Mouse (Mus musculus): ENCODE measurements at regions not wholly inside any gene's neighbourhood (a gene's known extent, or its start where the extent isn't known, plus 50 kb on each side); places are given as distances from the start of the nearest gene placed in this dataset.

DNA sequence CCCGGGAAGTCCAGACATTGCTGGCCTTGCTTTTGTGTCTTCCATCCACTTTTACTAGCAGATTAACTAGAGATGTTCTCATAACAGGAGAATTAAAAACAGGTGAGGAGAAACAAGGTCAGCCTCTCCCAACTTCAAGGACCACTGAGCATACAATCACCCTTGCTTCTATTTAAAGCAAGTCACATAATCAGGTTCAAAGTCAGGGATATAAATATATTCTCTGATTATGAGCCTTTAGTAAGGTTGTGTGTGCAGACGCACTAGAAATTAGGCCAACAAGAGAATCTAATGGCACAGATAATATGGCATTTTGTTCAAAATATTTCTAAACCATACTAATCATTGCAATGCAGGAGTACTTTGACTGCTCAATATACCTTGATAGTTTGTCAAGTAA, 1134.2 kb upstream of the Cited2 start:
- in situ Hi-C loops (cut with MboI; ENCODE audit: unreplicated experiment in 2 of 2), result no loop called here

DNA sequence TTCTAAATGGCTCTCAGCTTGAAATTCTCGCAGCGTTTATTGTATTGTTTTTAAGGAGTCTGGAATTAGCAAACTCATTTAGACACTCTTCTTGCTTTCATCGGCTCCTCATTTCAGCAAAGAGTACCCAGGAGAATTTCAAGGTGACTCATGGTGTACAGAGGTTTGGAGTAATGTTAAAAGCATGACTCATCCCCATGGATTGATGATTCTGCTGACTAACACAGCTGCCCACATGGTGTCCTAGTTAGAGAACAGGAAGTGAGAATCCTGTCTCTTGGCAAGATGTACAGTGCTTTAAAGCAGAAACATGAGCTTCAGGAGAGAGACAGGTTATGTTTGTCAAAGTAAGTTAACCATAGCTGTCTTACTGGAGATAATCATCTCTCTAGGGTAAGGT, 1133.6 kb upstream of the Cited2 start:
- in situ Hi-C loops (cut with MboI; ENCODE audit: unreplicated experiment in 2 of 2), result no loop called here

DNA sequence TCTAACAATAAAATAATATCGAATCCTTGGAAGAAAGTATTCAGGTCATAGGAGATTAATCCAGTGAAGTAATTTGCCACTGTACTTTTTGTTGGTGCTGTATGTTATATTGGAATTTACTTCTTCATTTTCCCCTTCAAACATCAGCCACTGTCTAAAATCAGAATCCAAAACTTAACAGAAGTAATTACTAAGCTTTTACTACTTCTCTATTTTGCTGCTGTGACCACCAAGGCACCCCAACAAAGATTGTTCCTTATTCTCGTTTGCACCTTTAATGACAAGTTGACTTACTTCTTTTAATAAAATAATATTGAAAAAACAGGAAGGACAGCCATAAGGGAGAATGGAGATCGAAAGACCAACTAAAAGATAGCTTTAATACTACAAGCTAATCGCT, 1130.1 kb upstream of the Cited2 start:
- in situ Hi-C loops (cut with MboI; ENCODE audit: unreplicated experiment in 2 of 2), result no loop called here

DNA sequence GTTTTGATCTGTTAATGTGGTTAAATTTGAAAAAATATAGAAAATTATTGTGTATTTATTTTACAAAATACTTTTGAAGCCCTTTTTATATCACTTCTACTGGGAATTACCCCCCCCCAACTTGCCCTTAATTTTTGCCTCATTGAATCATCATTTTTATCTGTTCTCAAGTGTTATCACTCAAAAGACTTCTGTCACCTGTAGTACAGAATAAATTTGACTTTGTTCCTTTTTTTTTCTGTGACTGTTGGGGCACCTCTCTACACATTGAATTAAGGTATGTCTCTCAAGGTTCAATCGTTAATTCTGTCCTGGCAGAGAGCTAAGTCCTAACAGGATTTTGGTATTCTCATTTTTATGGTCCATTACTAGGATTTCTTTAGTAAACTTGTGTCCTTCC, 1123.0 kb upstream of the Cited2 start:
- in situ Hi-C loops (cut with MboI; ENCODE audit: unreplicated experiment in 2 of 2), result loop anchor here in 1 of 2 experiments (10.0 kb wide), 1 partner anchor 1125 kb away; the partner anchor contains the start of gene Cited2

DNA sequence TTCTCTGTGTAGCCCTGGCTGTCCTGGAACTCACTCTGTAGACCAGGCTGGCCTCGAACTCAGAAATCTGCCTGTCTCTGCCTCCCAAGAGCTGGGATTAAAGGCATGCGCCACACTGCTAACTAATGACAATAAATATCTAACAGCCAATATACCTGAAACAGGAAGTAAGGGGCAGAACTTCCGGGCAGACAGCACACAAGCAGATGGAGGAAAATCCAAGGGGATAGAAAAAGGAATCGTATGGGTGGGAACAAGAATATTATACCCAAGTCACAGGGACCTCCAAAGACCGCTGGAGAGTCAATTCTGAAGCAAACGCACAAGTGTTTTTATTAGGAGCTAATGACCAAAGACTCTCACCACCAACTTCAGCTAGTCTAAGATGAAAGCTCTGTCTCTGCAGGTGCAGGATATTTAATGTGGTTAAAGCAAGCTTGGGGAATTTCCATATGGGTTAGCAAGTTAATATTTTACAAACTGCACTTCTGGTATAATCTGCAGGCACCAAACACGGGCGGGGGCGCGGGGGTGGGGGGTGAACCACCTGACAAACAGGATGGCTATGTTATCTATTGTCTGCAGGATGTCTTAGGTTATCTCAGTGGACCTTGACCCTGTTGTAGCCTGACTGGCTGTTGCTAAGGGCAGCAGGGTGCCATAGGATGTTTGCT, 1122.3 kb upstream of the Cited2 start:
- in situ Hi-C loops (cut with MboI; ENCODE audit: unreplicated experiment in 2 of 2), result loop anchor here in 1 of 2 experiments (10.0 kb wide), 1 partner anchor 1124 kb away; the partner anchor contains the start of gene Cited2

DNA sequence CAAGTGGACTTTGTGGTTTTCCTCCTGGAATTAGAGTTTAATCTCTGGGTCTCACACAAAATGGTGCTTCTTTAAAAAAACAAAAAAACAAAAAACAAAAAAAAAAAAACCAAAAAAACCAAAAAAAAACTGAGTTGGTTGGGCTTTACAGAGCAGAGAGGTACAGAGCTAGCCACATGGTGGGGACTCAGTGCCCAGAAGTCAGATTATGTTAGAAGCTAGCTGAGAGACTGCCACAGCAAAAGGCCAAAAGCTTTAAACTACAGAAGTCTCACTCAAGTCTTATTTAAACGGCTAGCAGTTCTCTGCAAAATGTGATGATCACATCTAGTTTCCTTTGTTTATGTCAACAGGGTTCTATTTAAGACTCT, 1121.8 kb upstream of the Cited2 start:
- in situ Hi-C loops (cut with MboI; ENCODE audit: unreplicated experiment in 2 of 2), result loop anchor here in 1 of 2 experiments (10.0 kb wide), 1 partner anchor 1124 kb away; the partner anchor contains the start of gene Cited2

DNA sequence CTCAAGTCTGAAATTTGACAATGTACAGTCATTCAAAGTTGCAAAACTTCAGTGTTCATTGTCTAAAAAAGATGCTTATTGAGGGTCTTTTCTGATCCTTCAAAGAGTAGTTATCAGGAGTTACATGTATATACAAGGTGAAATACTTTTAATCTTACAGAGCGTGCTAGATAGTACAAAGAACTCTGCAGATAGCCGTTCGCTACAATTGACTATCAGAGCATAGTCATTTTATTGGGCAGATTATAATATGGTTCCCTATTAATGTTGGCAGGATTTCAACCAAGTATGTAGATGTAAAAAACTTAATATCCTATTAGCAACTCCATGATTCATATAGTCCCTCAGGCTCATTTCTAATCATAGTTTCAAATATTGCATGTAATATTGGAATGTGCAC, 1114.7 kb upstream of the Cited2 start:
- in situ Hi-C loops (cut with MboI; ENCODE audit: unreplicated experiment in 2 of 2), result loop anchor here in 1 of 2 experiments (10.0 kb wide), 1 partner anchor 1116 kb away; the partner anchor contains the start of gene Cited2

DNA sequence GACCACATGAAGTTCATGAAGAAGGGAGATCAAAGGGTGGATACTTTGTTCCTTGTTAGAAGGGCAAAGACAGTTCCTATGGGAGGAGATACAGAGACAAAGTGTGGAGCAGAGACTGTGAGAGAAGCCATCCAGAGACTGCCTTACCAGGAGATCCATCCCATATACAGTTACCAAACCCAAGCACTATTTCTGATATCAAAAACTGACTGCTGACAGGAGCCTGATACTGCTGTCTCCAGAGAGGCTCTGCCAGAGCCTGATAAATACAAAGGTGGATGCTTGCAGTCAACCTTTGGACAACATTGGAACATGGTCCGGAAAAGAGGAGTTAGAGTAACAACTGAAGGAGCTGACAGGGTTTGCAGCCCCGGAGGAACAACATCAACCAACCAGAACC, 1104.3 kb upstream of the Cited2 start:
- in situ Hi-C loops (cut with MboI; ENCODE audit: unreplicated experiment in 2 of 2), result no loop called here

DNA sequence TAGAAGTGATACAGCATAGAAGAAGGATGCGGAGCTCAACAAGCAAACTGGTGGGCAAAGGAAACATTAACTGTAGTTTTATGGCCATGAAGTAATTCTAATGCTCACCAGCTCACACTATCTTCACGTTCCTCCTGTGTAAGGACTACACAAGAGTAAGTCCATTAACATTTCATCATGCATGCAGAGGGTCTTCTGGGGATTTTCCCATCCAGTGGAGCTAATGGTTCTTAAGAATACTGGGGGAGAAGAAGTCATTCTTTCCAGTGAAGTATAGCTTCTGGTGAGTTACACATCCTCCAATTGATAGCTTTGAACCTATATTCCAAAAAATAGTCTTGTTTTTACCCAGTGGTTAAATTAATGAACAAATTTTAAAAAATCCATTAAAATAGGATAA, 1103.4 kb upstream of the Cited2 start:
- in situ Hi-C loops (cut with MboI; ENCODE audit: unreplicated experiment in 2 of 2), result no loop called here

DNA sequence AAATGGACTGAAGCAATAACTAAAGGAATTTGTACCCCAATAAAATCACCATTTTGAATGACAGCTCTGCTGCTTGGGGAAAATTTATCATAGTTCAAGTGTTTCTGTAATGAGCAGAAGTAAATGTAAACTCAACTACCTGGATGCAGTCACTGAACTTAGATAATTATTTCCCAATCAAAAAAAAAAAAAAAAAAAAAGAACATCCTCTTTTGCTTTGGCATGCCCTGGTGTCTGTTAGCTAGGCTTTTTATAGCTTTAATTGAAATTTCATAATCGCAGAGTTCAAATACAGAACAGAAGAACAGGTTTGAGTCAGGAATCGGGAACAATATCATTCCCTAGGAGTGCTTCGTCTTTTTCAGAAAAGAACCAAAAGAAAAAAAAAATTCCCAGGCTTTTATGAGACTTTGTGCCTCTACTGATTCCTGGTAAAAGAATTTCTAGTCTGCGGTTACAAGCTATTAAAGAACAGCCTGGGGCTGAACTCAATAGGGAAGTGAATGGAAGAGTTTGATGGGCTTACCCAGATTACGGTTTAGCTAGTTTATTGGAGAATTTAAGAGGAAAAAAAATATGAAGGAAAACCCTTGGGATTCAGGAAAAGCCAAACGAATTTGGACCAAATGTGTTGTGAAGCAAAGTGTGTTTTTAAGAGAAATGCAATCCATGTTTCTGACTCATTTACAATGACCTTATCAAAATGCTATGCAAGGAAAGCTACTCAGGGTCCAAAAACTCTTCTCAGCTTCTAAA, 1102.0 kb upstream of the Cited2 start:
- in situ Hi-C loops (cut with MboI; ENCODE audit: unreplicated experiment in 2 of 2), result no loop called here

DNA sequence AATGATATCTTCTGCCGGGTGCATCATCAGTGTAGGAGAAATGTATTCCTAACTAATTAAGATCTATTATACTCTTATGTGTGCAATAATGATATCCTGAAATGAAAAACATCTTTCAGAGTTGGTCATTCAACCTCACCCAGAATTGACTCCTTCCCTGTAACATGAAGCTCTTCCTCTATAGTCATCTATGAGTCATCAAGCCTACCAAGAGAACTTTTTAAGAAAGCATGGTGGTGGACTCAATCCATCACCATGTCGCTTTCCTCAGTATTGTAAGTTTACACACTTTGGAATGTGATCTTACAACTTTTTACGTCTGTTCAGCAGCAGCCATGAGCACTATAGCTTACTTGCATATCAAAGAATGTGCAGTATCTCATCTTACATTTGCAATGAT, 1100.2 kb upstream of the Cited2 start:
- in situ Hi-C loops (cut with MboI; ENCODE audit: unreplicated experiment in 2 of 2), result no loop called here

DNA sequence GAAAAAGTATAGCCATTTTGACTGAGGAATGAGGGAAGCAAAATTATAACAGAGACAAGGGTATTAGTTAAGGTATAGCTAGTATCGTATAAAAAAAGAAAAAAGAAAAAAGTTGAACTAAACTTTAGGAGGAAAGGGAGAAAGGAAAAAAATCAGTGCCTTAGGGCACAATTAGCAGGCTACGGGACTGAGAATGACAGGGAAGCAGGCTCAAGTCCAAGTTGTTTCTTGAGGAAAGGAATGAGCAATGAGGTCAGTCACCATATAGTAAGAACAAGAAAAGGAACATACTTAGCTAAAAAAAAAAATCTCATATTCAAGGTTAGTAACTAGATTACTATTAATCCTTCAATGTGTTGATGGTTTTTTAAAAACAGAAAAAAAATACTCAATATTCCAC, 1089.8 kb upstream of the Cited2 start:
- in situ Hi-C loops (cut with MboI; ENCODE audit: unreplicated experiment in 2 of 2), result loop anchor here in 1 of 2 experiments (10.0 to 25.0 kb wide), 3 partner anchors 354 to 1328 kb away; no protein-coding TSS in a partner anchor

DNA sequence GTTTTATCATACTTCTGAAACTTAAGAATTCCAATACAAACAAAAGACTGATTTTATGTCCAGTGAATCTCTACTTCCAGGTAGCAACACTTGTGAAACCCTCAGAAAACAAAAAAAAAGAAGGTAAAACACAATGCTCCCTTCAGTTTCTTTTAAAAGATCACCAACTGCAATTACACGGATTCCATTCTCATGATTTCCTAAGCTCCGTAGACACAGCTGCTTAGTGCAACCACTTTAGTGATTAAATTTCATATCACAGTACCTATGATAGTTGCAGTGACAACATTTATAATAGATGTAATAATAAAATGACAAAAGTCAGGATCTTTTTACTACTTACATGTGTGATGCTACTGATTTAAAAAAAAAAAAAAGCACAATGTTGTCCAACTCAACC, 1087.6 kb upstream of the Cited2 start:
- in situ Hi-C loops (cut with MboI; ENCODE audit: unreplicated experiment in 2 of 2), result loop anchor here (5.0 to 25.0 kb wide), 5 partner anchors 352 to 1333 kb away; partner anchors contain the start of gene Cited2 (in 2 of the 2)

DNA sequence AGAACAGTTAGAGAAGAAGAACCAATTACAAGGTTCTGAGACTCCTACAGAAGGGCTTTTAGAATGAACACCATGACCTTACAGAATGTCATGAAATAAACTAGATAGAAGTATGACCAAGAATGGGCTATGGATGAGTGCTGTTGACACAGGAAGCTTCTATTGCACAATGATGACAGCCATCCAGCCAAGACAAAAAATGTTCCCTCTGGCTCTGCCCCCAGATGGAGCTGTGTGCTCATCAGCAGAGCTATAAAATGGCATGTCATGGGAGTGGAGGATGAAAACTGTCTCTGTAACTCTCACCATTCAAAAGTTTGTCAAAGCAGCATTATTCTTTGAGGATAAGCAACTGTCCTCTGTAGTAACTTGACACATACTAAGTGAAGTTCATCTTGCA, 1086.0 kb upstream of the Cited2 start:
- in situ Hi-C loops (cut with MboI; ENCODE audit: unreplicated experiment in 2 of 2), result loop anchor here (5.0 to 25.0 kb wide), 5 partner anchors 350 to 1335 kb away; partner anchors contain the start of gene Cited2 (in 2 of the 2)

DNA sequence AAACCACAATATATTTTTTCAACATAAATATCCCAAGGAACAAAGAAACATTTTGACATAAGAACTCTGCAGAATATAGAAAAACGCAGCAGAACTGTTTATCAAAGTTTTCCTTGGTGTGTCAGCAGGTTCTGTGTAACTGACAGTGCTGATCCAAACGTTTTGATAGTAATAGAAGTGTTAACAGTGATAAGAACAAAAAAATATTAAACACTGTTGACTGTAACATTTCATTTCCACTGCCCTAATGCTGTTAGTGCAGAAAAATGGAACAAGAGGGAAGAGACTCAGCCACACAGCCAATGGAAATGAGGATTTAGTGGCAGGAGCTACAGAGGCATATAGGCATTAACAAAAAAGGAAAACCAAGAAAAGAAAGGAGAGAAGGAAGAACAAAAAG, 1084.9 kb upstream of the Cited2 start:
- in situ Hi-C loops (cut with MboI; ENCODE audit: unreplicated experiment in 2 of 2), result loop anchor here (5.0 to 25.0 kb wide), 5 partner anchors 349 to 1336 kb away; partner anchors contain the start of gene Cited2 (in 2 of the 2)

DNA sequence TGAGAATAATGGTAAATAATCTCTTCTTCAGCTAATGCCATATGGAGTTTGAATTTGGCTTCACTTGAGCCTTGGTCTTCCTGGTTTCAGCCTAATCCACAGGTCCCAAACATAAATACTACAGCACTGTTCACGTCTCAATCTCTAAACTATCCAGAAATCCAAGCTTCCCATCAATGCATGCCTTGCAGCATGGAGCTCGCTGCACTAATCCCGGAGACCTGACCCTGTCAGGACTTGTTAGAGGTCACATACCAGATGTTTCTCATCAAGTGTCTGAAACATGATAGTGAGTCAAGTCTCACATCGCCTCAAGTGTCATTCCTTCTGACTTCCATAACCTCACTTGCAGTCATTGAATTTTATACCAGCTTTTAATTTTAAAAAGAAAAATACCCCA, 1082.9 kb upstream of the Cited2 start:
- in situ Hi-C loops (cut with MboI; ENCODE audit: unreplicated experiment in 2 of 2), result loop anchor here (10.0 to 25.0 kb wide), 5 partner anchors 115 to 572 kb away; no protein-coding TSS in a partner anchor

DNA sequence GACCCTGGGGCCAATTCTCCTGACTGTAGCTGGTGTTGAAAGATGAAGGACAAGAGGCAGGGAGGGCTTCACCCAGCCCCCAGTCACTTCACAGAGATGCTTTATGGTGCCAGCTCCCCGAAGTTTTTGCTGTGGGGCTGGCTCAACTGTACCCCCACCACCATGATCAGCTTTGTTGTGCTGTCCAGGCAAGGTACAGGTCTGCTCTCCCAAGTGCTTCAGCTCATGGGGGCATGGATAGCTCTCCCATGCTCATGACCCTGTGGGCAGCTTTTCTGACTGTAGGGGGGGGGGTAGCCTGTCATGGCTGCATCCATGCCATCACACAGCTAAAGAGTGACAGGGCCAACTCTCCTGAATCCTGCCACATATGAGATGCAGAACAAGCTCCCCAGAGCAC, 1072.9 kb upstream of the Cited2 start:
- in situ Hi-C loops (cut with MboI; ENCODE audit: unreplicated experiment in 2 of 2), result loop anchor here in 1 of 2 experiments (5.0 kb wide), 1 partner anchor 137 kb away; no protein-coding TSS in a partner anchor

DNA sequence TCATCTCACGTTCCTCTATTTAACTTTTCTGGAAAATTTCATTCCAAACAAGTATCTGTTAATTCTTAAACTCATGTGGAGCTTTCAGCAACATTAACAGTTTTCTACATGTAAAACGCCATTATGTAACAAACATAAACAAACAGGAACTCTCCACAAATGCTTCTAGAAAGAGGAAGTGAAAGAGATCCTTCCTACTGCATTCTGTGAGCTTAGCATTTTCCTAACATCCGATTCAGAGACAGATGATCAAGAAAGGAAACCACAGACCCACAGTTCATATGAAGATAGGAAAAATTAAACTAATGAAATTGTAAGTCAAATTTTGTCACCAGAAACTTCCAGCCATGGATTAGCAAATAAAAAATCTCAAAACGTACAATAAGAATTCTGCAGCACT, 1070.6 kb upstream of the Cited2 start:
- in situ Hi-C loops (cut with MboI; ENCODE audit: unreplicated experiment in 2 of 2), result loop anchor here in 1 of 2 experiments (5.0 kb wide), 1 partner anchor 135 kb away; no protein-coding TSS in a partner anchor

DNA sequence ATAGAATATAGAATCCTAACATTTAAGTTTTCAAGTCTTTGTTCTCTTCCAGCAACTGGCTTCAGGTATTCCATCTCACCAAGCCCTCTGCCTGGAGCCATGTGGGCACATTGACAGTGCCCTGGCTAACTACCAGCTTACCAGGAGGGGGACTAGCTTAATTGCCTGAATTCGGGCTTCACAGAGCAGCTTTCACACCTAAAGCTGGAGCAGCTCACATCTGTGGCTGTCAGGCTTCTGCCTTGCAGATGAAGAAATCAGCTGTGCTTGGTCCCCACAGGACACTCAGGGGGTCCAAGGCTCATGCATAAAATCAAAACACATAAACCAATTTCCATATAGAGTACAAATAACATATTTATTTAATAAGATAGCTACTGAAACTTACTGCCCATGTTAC, 1058.5 kb upstream of the Cited2 start:
- in situ Hi-C loops (cut with MboI; ENCODE audit: unreplicated experiment in 2 of 2), result no loop called here

DNA sequence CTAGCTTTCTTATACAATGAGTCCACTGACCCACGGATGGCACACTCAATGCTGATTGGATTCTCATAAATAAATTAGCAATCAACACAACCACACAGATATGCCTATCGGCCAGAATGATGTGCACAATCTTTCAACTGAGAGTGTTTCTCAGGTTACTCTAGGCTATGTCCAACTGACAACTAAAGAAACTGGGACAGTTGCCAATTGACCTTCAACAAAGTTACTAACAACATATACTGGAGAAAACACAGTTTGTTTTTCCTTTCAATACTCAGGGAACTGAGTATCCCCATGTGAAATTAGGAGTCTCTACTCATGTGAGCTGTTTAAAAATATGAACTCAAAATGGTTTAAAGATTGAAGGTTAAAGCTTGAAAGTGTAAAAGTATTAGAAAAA, 1052.7 kb upstream of the Cited2 start:
- in situ Hi-C loops (cut with MboI; ENCODE audit: unreplicated experiment in 2 of 2), result no loop called here

DNA sequence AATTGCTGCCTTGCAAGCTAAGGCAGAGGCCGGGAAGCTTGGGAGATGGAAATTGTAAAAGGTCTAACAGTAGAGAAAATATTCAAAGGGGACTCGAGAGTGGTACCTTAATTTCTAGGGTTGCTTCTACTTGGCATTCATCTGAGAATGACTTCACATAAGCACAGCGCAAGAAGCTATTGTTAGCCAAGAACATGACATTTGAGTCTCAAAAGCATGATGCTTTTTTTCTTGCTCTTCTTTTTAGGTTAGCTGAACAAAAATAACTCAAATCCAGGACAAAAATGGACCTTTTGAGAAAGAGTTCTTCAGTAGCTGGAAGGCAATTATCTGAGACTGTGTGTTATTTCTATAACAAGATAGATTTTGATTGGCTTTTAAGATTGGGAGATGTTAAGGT, 1042.0 kb upstream of the Cited2 start:
- in situ Hi-C loops (cut with MboI; ENCODE audit: unreplicated experiment in 2 of 2), result no loop called here

All from v-Abl transformed pro-B cells (cell line).